Mouse (Mus musculus): ENCODE measurements around the gene Garnl3. TPM values are rescaled to one million over a fixed set of nuclear protein-coding genes. Genes with fewer than 3 reads are reported as not detected.

The Garnl3 gene
- polyA plus RNA-seq, 1 experiment from 2014 or later: 11.1 TPM

DNA sequence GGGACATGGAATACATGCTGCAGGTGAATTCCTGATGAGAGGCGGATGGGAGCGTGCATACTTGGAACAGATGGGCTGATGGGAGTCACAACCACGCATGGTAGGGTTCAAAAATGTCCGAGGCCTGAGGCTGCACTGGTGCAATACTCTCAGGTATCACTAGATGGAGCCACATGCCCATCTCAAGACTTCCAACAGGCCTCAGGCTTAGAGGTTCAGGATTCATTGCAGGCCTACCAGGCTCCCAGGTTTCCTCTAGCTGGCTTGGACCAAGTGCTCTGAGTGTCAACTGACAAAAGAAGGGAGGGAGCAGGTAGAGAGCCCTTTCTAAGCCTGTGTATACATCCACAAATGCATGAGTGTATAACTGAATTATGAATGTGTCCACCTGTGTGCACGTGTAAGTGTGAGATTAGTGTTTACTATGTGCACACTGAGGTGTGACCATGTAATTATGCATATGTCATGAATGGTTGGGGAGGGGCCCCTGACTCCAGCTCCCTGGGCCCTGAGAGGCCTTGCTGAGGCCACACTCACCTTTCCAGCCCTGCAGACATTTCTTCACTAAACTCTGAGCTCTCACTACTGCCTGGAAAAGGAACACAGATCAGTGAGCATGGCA is 23.4 kb upstream of the Garnl3 start:
- Histone ChIP-seq H3K27me3 (ENCODE audit: insufficient read depth, low read length) (no peaks in the 10 kb centered on the region), H3K4me3 (ENCODE audit: low read depth, low read length) (no peak overlapping the region), H3K4me1 (ENCODE audit: insufficient read depth) (no peaks in the 10 kb centered on the region), H3K9me3 (ENCODE audit: low read depth, low read length) (no peaks in the 10 kb centered on the region), H3K27ac (ENCODE audit: low read depth) (no peak overlapping the region), H3K4me2 (no peak overlapping the region), H3K36me3 (ENCODE audit: insufficient read depth) (no peaks in the 10 kb centered on the region), H3K9ac (no peak overlapping the region)
- TF ChIP-seq CTCF (IDR thresholded peaks at IDR 0.05; ENCODE audit: low read depth): peak; percentile 98
- DNase-seq (peak; percentile 88), ATAC-seq (ENCODE audit: insufficient read depth) (peak; percentile 68)
- WGBS: 18% methylated on average over 5 of the region's 5 CpGs

DNA sequence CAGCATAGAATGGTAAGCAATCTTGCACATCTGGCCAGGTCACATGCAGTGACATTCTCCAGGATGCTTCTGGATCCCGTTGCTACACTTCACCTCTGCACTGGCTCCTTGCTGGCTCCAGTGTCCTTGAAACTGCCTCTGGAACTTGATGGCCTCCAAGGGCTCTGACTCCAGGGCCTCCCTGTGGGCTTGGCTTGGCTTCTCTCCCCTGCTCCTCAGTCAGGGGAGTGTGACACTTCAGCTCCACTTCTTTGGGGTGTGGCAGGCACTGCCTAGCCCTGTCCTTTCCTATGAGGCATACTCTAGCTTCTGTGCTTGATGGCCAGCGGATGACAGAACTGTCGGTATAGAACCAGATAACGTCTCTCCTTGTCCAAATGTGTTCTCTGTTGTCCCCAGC is 15.5 kb upstream of the Garnl3 start:
- DNase-seq (no peak), ATAC-seq (ENCODE audit: insufficient read depth) (no peak)
- Histone ChIP-seq H3K4me3 (ENCODE audit: low read depth, low read length) (no peak overlapping the region), H3K36me3 (ENCODE audit: insufficient read depth) (no peaks in the 10 kb centered on the region), H3K9ac (no peak overlapping the region), H3K4me1 (ENCODE audit: insufficient read depth) (no peaks in the 10 kb centered on the region), H3K27me3 (ENCODE audit: insufficient read depth, low read length) (no peaks in the 10 kb centered on the region), H3K4me2 (no peak overlapping the region), H3K9me3 (ENCODE audit: low read depth, low read length) (no peaks in the 10 kb centered on the region), H3K27ac (ENCODE audit: low read depth) (no peak overlapping the region)
- WGBS: 72% methylated on average over 4 of the region's 4 CpGs
- no peak for TF ChIP-seq CTCF (IDR thresholded peaks at IDR 0.05; ENCODE audit: low read depth)

DNA sequence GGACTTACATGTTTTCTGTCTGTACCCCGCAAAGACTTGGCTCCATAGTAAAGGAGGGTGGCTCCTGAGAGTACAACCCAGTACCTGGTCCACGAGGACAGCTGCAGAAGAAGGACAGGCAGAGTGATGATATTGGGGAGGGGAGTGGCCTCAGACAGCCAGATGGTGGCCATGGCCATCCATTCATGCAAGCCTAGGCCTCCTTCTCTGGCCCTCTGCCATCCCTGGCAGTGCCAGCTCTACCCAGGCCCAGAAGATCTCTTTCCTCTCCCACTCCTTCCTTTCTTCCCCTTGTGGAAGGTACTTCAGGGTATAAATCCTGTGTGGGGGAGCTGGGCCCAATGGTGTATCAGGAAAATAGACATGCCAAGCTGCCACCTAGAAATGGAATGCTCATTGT is 11.8 kb upstream of the Garnl3 start:
- 79% methylated on average over 2 of the region's 2 CpGs for WGBS
- H3K4me3 ChIP-seq (ENCODE audit: low read depth, low read length): no peak overlapping the region
- DNase-seq: no peak
- H3K27me3 ChIP-seq (ENCODE audit: insufficient read depth, low read length): no peaks in the 10 kb centered on the region
- no peaks in the 10 kb centered on the region for H3K9me3 ChIP-seq (ENCODE audit: low read depth, low read length)
- no peak overlapping the region for H3K4me2 ChIP-seq
- no peak for TF ChIP-seq CTCF (IDR thresholded peaks at IDR 0.05; ENCODE audit: low read depth)
- H3K36me3 ChIP-seq (ENCODE audit: insufficient read depth): no peaks in the 10 kb centered on the region
- no peak overlapping the region for H3K9ac ChIP-seq
- H3K27ac ChIP-seq (ENCODE audit: low read depth): no peak overlapping the region
- H3K4me1 ChIP-seq (ENCODE audit: insufficient read depth): no peaks in the 10 kb centered on the region
- ATAC-seq (ENCODE audit: insufficient read depth): no peak

DNA sequence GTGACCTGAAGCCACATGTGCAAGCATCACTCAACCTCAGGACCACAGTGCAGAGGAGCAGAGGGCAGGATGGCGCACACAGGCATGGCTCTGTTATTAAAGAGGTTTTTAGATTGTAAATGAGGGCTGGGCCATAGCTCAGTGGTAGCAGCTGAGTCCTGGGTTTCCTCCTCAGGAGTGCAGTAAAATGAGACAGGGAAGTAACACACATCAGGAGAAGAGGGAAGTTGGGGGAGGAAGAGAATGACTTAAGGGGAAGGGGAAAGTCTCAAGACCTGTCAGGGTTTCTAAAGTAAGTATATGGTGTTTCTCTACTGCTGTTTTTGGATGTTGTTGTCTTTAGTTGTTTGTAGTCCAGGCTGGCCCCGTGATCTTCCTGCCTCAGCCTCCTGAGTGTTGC is 7.0 kb upstream of the Garnl3 start:
- Histone ChIP-seq H3K36me3 (ENCODE audit: insufficient read depth) (no peaks in the 10 kb centered on the region), H3K27ac (ENCODE audit: low read depth) (no peak overlapping the region), H3K9ac (no peak overlapping the region), H3K9me3 (ENCODE audit: low read depth, low read length) (no peaks in the 10 kb centered on the region), H3K4me3 (ENCODE audit: low read depth, low read length) (no peak overlapping the region), H3K4me2 (no peak overlapping the region), H3K4me1 (ENCODE audit: insufficient read depth) (no peaks in the 10 kb centered on the region), H3K27me3 (ENCODE audit: insufficient read depth, low read length) (no peaks in the 10 kb centered on the region)
- no peak for DNase-seq
- 69% methylated on average over 2 of the region's 2 CpGs for WGBS
- no peak for TF ChIP-seq CTCF (IDR thresholded peaks at IDR 0.05; ENCODE audit: low read depth)
- no peak for ATAC-seq (ENCODE audit: insufficient read depth)

DNA sequence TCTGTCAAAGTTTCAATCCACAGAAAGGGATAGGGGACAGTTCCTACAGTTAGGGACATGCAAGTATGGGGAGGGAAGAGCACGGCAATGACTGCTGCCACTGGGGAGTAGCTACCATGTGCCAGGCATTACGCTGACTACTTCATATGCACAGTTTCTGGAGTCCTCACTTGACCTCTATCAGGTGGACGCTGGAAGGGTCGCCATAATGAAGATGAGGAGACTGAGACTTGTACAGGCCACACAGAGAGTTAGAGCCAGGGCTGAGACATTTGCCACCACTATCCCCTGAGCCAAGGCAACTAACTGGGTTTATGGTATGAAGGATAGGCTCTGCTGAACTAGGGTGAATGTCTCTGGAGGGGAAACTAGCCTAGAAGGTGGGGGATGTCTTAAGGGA is 6.3 kb upstream of the Garnl3 start:
- no peak overlapping the region for H3K27ac ChIP-seq (ENCODE audit: low read depth)
- H3K27me3 ChIP-seq (ENCODE audit: insufficient read depth, low read length): peaks cover under 1% of the 10 kb centered on the region; the same call in 1 of the 2 replicates
- no peak overlapping the region for H3K9ac ChIP-seq
- DNase-seq (no peak), ATAC-seq (ENCODE audit: insufficient read depth) (no peak)
- H3K4me2 ChIP-seq: no peak overlapping the region
- no peak overlapping the region for H3K4me3 ChIP-seq (ENCODE audit: low read depth, low read length)
- WGBS: 82% methylated on average over 4 of the region's 4 CpGs
- H3K36me3 ChIP-seq (ENCODE audit: insufficient read depth): no peaks in the 10 kb centered on the region
- no peaks in the 10 kb centered on the region for H3K4me1 ChIP-seq (ENCODE audit: insufficient read depth)
- no peaks in the 10 kb centered on the region for H3K9me3 ChIP-seq (ENCODE audit: low read depth, low read length)
- TF ChIP-seq CTCF (IDR thresholded peaks at IDR 0.05; ENCODE audit: low read depth): no peak

DNA sequence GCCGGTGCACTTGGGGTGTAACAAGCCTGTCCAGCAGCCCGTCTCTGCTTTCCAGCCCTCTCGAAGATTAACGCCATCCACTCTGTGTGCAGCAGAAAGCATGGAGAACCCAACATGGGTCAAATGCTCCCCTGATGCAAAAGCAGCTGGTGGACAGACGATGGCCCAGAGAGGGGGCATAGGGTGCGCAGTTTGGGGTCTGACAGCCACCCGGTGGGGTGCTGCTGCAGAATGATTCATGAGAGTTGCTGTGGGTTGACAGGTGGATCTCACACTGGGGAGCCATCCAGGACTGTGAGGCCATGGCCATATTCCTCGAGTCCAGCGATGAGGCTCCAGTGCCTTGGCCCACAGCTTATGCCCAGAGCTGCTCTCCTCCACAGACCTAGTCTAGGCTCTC is 5.8 kb upstream of the Garnl3 start:
- Histone ChIP-seq H3K27ac (ENCODE audit: low read depth) (no peak overlapping the region), H3K36me3 (ENCODE audit: insufficient read depth) (no peaks in the 10 kb centered on the region), H3K4me3 (ENCODE audit: low read depth, low read length) (no peak overlapping the region), H3K4me1 (ENCODE audit: insufficient read depth) (no peaks in the 10 kb centered on the region), H3K27me3 (ENCODE audit: insufficient read depth, low read length) (peaks cover 5% of the 10 kb centered on the region; the same call in 1 of the 2 replicates), H3K9me3 (ENCODE audit: low read depth, low read length) (no peaks in the 10 kb centered on the region), H3K4me2 (no peak overlapping the region), H3K9ac (no peak overlapping the region)
- ATAC-seq (ENCODE audit: insufficient read depth): no peak
- no peak for TF ChIP-seq CTCF (IDR thresholded peaks at IDR 0.05; ENCODE audit: low read depth)
- DNase-seq: no peak
- WGBS: 86% methylated on average over 9 of the region's 9 CpGs

DNA sequence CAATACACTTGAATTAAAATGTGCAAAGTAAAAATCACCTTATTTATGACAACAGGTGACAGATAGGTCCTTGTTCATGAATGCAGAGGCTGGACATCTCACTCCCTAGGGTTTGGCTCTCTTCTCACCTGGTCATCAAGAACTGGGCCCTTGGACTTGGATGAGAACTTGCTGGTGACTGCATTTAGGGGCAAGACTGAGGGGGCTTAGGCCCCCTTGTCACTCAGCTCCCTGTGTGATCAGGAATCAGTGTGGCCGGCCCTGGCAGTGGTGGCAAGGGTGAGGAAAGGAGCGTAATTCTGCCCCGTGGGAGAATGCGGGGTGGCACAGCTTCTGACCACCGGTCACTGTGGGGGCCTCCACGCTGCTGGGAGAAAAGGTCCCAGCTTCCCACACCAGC is 4.9 kb upstream of the Garnl3 start:
- DNase-seq (no peak), ATAC-seq (ENCODE audit: insufficient read depth) (no peak)
- H3K9ac ChIP-seq: no peak overlapping the region
- H3K27me3 ChIP-seq (ENCODE audit: insufficient read depth, low read length): peaks cover 11% of the 10 kb centered on the region; the same call in 1 of the 2 replicates
- H3K4me1 ChIP-seq (ENCODE audit: insufficient read depth): no peaks in the 10 kb centered on the region
- H3K4me3 ChIP-seq (ENCODE audit: low read depth, low read length): no peak overlapping the region
- WGBS: 85% methylated on average over 6 of the region's 6 CpGs
- TF ChIP-seq CTCF (IDR thresholded peaks at IDR 0.05; ENCODE audit: low read depth): no peak
- no peaks in the 10 kb centered on the region for H3K36me3 ChIP-seq (ENCODE audit: insufficient read depth)
- no peaks in the 10 kb centered on the region for H3K9me3 ChIP-seq (ENCODE audit: low read depth, low read length)
- H3K4me2 ChIP-seq: no peak overlapping the region
- no peak overlapping the region for H3K27ac ChIP-seq (ENCODE audit: low read depth)

Measured in lung, embryonic 14.5 days (tissue).